Mouse (Mus musculus): ENCODE results near the gene Nudt3. TPM values are rescaled to one million over a fixed set of nuclear protein-coding genes. Genes with fewer than 3 reads are reported as not detected.

Gene Nudt3
- polyA plus RNA-seq, 1 experiment from 2014 or later = 37.2 TPM

DNA sequence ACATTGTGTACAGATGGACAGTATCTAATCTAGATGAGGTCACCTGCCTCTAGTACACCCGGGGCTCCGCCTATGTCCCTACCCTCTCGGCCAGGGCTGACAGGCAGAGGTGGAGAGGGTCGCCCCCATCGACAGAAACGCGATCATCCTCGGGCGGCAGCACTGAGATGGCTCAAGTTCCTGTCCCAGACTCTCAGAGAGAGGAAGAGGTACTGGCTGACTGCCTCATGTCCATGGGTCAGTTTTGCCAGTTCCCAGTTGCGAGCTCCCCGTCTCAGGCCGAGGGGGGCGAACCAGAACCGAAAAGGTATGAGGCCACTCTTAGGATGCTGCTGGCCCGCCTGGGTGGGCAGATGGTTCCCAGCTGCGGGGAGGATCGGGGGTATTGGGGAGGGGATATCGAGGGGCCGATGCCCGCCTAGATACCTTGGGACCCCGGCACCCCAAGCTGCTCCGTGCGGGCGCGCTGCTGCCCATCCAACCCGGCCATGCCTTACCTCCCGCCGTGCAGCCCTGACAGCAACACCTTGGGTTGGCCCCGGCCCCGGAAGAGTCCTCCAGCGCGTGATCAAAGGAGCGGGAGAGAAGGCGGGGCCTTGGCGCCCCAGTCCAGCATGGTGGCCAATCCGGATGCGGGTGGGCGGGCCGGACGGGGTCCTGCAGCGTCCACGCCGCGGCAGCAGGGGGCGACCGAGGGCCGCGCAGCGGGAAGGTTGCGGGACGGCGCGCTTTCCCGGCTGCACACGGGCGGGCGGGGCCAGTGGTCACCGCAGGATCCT lies 57.9 kb downstream of the Nudt3 start, which contains the start of gene AI413582:
TSS of gene AI413582 (minus strand) at position 594 of the 779 bp plus-strand sequence.
- peak within 1 kb of the TSS; percentile 77 for H3K9ac ChIP-seq (replicated peaks; ENCODE audit: low read length)
- ATAC-seq (replicated peaks; ENCODE audit: insufficient number of reproducible peaks, low FRiP score, low TSS enrichment, low read depth) (peak; percentile 87), DNase-seq (ENCODE audit: low spot score) (peak; percentile 95)
- peaks cover 5% of the 10 kb centered on the region for H3K4me1 ChIP-seq (ENCODE audit: control insufficient read depth, insufficient read depth, low read length)
- H3K27me3 ChIP-seq (ENCODE audit: control insufficient read depth, insufficient read depth, low read length) = no peaks in the 10 kb centered on the region
- H3K4me3 ChIP-seq (ENCODE audit: low read depth, low read length) = peak within 1 kb of the TSS; percentile 59
- H3K9me3 ChIP-seq (replicated peaks; ENCODE audit: control insufficient read depth, low read length) = no peaks in the 10 kb centered on the region
- no peaks in the 10 kb centered on the region for H3K36me3 ChIP-seq (replicated peaks; ENCODE audit: control insufficient read depth, insufficient read depth, low read depth, low read length)
- peak within 1 kb of the TSS; percentile 91 for H3K4me2 ChIP-seq (ENCODE audit: low read depth, low read length)
- under 1% methylated on average over 52 of the region's 58 CpGs for WGBS
- H3K27ac ChIP-seq (replicated peaks; ENCODE audit: low read depth, low read length) = no peak within 1 kb of the TSS; the same call in 1 of the 2 replicates

DNA sequence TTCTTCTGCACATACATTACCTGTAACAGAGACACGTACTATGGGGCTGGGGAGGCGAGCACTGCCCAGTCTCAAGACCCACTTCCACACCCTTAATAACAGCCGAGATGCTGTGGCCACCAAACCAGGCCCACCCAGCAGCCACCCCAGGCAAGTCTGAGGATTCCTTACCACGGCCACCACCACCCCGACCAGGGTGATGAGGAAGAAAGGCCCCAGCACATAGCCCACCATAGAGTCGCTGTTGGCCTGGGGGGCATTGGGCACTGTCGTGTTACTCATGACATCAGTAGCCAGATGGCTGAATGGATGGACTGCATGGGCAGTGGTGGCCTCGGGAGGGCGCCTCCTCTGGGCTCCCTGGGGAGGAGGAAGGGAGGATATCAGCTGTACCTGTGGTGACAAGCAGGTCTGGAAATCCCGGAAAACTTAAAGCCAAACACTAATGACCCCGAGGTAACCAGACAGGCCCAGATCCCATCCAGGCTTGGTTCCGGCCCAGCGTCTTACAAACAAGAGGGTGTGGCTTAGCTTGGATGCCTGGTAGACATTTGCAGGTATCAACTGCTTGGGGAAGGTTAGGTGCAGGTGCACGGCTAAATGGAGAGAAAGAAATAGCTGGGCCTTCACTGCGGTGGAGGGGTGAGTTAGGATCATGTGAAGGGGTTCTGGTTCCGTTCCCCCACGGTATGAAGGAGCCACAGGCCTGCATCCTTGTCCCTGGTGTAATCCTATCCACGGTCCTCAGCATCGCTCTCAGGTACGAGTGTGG lies 58.7 kb downstream of the Nudt3 start:
- Histone ChIP-seq H3K9me3 (replicated peaks; ENCODE audit: control insufficient read depth, low read length) (no peaks in the 10 kb centered on the region), H3K27me3 (ENCODE audit: control insufficient read depth, insufficient read depth, low read length) (no peaks in the 10 kb centered on the region), H3K27ac (replicated peaks; ENCODE audit: low read depth, low read length) (no peak overlapping the region), H3K4me2 (ENCODE audit: low read depth, low read length) (peak overlapping the region; percentile 91), H3K36me3 (replicated peaks; ENCODE audit: control insufficient read depth, insufficient read depth, low read depth, low read length) (no peaks in the 10 kb centered on the region), H3K4me1 (ENCODE audit: control insufficient read depth, insufficient read depth, low read length) (peaks cover 9% of the 10 kb centered on the region), H3K4me3 (ENCODE audit: low read depth, low read length) (peak overlapping the region; percentile 59), H3K9ac (replicated peaks; ENCODE audit: low read length) (no peak overlapping the region; the same call in 1 of the 2 replicates)
- 10% methylated on average over 19 of the region's 20 CpGs for WGBS
- no peak for DNase-seq (ENCODE audit: low spot score)
- no peak; the same call in 1 of the 2 replicates for ATAC-seq (replicated peaks; ENCODE audit: insufficient number of reproducible peaks, low FRiP score, low TSS enrichment, low read depth)

DNA sequence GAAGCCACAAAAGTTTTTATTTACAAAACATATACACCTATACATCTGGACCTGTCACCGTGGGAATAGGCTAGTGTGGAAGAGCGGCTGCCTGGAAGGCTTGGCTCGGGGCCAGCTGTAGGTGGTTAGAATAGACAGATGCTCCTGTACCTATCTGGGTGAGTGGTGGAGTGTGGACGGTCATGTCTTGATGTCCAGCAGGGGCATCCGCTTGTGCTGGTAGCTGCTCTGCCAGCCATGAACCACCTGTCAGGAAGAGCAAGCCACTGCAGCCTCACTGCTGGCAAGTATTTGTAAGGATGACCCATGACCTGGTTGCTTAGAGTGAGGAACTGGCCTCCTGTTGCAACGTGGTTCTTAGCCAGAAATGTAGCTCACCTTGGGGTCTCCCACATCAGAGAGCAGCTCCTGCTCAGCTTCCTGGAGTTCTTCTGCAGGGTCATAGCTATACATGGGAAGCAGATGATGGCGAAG lies 59.5 kb downstream of the Nudt3 start:
- H3K9ac ChIP-seq (replicated peaks; ENCODE audit: low read length) = no peak overlapping the region; the same call in 1 of the 2 replicates
- H3K27ac ChIP-seq (replicated peaks; ENCODE audit: low read depth, low read length) = no peak overlapping the region
- H3K9me3 ChIP-seq (replicated peaks; ENCODE audit: control insufficient read depth, low read length) = no peaks in the 10 kb centered on the region
- DNase-seq (ENCODE audit: low spot score) (no peak), ATAC-seq (replicated peaks; ENCODE audit: insufficient number of reproducible peaks, low FRiP score, low TSS enrichment, low read depth) (no peak)
- no peaks in the 10 kb centered on the region for H3K27me3 ChIP-seq (ENCODE audit: control insufficient read depth, insufficient read depth, low read length)
- no peaks in the 10 kb centered on the region for H3K36me3 ChIP-seq (replicated peaks; ENCODE audit: control insufficient read depth, insufficient read depth, low read depth, low read length)
- H3K4me1 ChIP-seq (ENCODE audit: control insufficient read depth, insufficient read depth, low read length) = peaks cover 10% of the 10 kb centered on the region
- no peak overlapping the region; the same call in 1 of the 2 replicates for H3K4me2 ChIP-seq (ENCODE audit: low read depth, low read length)
- H3K4me3 ChIP-seq (ENCODE audit: low read depth, low read length) = no peak overlapping the region
- WGBS = 55% methylated on average over 7 of the region's 7 CpGs

DNA sequence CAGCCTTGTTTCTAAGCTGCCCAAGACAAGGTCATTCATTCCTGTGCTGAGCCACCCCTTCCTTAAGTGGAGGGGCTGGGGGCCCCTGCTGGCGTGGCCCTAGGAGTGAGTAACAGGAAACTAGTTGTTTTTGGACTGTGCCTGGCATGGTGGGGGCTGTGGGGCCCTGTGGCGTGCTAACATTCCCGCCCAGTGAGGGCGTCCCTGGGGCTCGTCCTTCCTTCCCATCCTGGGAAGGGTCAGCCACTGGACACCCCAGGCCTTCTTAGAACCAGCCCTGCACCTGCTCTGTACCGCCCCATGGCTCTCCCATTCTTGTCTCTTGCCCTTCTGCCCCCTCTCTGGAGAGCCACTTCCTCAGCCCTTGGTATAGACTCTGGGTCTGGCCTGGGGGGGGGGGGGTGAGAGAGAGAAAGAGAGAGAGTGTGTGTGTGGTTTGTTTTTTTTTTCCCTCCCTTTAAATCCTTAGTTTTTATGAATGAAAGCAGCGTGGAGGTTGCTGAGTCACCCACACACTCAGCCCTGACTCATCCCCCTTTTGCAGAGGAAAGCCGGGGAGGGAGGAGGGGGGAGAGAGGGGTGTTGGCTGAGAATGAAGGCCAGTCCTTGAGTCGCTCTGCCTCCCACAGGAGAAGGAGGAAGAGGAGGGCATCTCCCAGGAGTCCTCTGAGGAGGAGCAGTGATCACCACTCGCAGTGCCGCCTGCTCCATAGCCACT lies 61.3 kb downstream of the Nudt3 start:
- H3K27ac ChIP-seq (replicated peaks; ENCODE audit: low read depth, low read length) = no peak overlapping the region
- H3K27me3 ChIP-seq (ENCODE audit: control insufficient read depth, insufficient read depth, low read length) = no peaks in the 10 kb centered on the region
- no peak overlapping the region for H3K4me3 ChIP-seq (ENCODE audit: low read depth, low read length)
- no peak overlapping the region for H3K4me2 ChIP-seq (ENCODE audit: low read depth, low read length)
- 60% methylated on average over 8 of the region's 11 CpGs for WGBS
- H3K9ac ChIP-seq (replicated peaks; ENCODE audit: low read length) = no peak overlapping the region
- ATAC-seq (replicated peaks; ENCODE audit: insufficient number of reproducible peaks, low FRiP score, low TSS enrichment, low read depth) (no peak), DNase-seq (ENCODE audit: low spot score) (no peak)
- H3K4me1 ChIP-seq (ENCODE audit: control insufficient read depth, insufficient read depth, low read length) = peaks cover 11% of the 10 kb centered on the region
- H3K9me3 ChIP-seq (replicated peaks; ENCODE audit: control insufficient read depth, low read length) = no peaks in the 10 kb centered on the region
- H3K36me3 ChIP-seq (replicated peaks; ENCODE audit: control insufficient read depth, insufficient read depth, low read depth, low read length) = no peaks in the 10 kb centered on the region

DNA sequence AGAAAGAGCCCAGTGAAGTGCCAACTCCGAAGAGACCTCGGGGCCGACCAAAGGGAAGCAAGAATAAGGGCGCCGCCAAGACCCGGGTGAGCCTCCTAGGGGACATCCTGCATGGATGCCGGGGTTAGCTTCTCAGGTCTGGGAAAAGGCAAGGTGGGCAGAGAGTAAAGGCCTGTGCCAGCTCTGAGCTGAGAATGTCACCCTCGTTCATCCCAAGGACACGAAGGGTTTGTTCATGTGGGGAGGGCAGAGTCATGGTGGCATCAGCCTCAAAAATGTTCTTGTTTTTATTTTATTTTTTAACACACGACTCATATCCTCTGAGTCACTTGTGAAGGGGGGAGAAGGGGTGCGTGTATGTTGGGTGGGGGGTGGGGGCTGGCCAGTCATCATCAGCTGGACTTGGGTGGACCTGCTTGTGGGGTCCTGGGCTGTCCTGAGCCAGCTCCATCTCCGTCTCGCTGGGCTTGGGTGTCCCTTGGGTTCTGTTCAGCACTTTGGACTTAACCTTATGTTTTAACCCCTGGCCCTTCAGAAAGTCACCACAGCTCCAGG lies 62.3 kb downstream of the Nudt3 start:
- Histone ChIP-seq H3K36me3 (replicated peaks; ENCODE audit: control insufficient read depth, insufficient read depth, low read depth, low read length) (no peaks in the 10 kb centered on the region), H3K4me1 (ENCODE audit: control insufficient read depth, insufficient read depth, low read length) (peaks cover 11% of the 10 kb centered on the region), H3K27ac (replicated peaks; ENCODE audit: low read depth, low read length) (no peak overlapping the region), H3K4me3 (ENCODE audit: low read depth, low read length) (no peak overlapping the region), H3K9ac (replicated peaks; ENCODE audit: low read length) (no peak overlapping the region), H3K9me3 (replicated peaks; ENCODE audit: control insufficient read depth, low read length) (no peaks in the 10 kb centered on the region), H3K27me3 (ENCODE audit: control insufficient read depth, insufficient read depth, low read length) (no peaks in the 10 kb centered on the region), H3K4me2 (ENCODE audit: low read depth, low read length) (no peak overlapping the region)
- 87% methylated on average over 13 of the region's 13 CpGs for WGBS
- no peak for DNase-seq (ENCODE audit: low spot score)
- no peak for ATAC-seq (replicated peaks; ENCODE audit: insufficient number of reproducible peaks, low FRiP score, low TSS enrichment, low read depth)

DNA sequence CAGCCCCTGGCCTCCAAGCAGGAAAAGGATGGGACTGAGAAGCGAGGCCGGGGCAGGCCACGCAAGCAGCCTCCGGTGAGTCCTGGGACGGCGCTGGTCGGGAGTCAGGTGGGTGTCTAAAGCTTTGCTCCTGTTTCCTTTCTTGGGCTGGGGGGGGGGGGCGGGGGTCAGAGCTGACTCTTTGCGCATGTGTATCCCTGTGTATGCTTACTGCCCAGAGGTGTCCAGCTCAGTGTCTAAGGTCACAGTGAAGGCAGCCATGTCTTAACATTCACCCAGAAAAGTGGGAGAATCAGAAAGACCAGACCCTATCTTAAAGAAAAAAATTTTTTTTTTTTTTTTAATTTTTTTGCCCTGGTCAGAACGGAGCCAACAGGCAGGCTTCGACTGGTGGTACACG lies 63.7 kb downstream of the Nudt3 start:
- no peak for DNase-seq (ENCODE audit: low spot score)
- Histone ChIP-seq H3K27ac (replicated peaks; ENCODE audit: low read depth, low read length) (no peak overlapping the region), H3K4me2 (ENCODE audit: low read depth, low read length) (peak overlapping the region; percentile 86; the same call in 1 of the 2 replicates), H3K4me1 (ENCODE audit: control insufficient read depth, insufficient read depth, low read length) (peaks cover 8% of the 10 kb centered on the region; the same call in 1 of the 2 replicates), H3K36me3 (replicated peaks; ENCODE audit: control insufficient read depth, insufficient read depth, low read depth, low read length) (no peaks in the 10 kb centered on the region), H3K4me3 (ENCODE audit: low read depth, low read length) (no peak overlapping the region), H3K9me3 (replicated peaks; ENCODE audit: control insufficient read depth, low read length) (no peaks in the 10 kb centered on the region), H3K9ac (replicated peaks; ENCODE audit: low read length) (no peak overlapping the region), H3K27me3 (ENCODE audit: control insufficient read depth, insufficient read depth, low read length) (no peaks in the 10 kb centered on the region)
- 56% methylated on average over 10 of the region's 12 CpGs for WGBS
- no peak for ATAC-seq (replicated peaks; ENCODE audit: insufficient number of reproducible peaks, low FRiP score, low TSS enrichment, low read depth)

DNA sequence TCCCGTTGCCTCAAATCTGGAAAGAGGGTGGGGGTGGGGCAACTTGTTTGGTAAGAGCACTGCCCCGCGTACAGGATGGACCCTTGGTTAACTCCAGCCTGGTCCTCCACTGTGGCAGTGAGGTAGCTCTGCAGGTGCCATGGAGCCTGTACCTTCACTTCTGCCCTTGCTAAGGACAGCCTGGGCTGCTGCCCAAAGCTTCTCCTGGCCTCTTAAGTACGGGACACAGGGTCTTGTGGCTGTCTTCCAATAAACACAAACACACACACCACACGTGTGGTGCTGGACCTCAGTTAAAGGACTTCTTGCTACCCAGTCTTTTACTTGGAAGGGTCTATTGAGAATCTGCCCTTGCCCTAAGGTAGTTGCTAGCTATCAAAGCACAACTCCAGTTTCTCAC lies 64.5 kb downstream of the Nudt3 start:
- DNase-seq (ENCODE audit: low spot score) (no peak), ATAC-seq (replicated peaks; ENCODE audit: insufficient number of reproducible peaks, low FRiP score, low TSS enrichment, low read depth) (no peak)
- peak overlapping the region; percentile 75 for H3K4me3 ChIP-seq (ENCODE audit: low read depth, low read length)
- H3K4me2 ChIP-seq (ENCODE audit: low read depth, low read length) = peak overlapping the region; percentile 86
- peaks cover 6% of the 10 kb centered on the region; the same call in 1 of the 2 replicates for H3K4me1 ChIP-seq (ENCODE audit: control insufficient read depth, insufficient read depth, low read length)
- H3K27me3 ChIP-seq (ENCODE audit: control insufficient read depth, insufficient read depth, low read length) = no peaks in the 10 kb centered on the region
- no peak overlapping the region for H3K27ac ChIP-seq (replicated peaks; ENCODE audit: low read depth, low read length)
- H3K9me3 ChIP-seq (replicated peaks; ENCODE audit: control insufficient read depth, low read length) = no peaks in the 10 kb centered on the region
- 12% methylated on average over 5 of the region's 5 CpGs for WGBS
- H3K36me3 ChIP-seq (replicated peaks; ENCODE audit: control insufficient read depth, insufficient read depth, low read depth, low read length) = no peaks in the 10 kb centered on the region
- H3K9ac ChIP-seq (replicated peaks; ENCODE audit: low read length) = peak overlapping the region; percentile 33
